Mouse (Mus musculus) heart, adult 2 months (tissue): ENCODE results near the gene Sec62. TPM values are rescaled to one million over a fixed set of nuclear protein-coding genes. Genes with fewer than 3 reads are reported as not detected.

Experiments
- DNase-seq, 2 experiments: peaks; one replicate each; pipeline ENCODE4 v3.0.0; 2021
- H3K27ac ChIP-seq: fragments of 200-600 bp; 2 replicates; pipeline ENCODE4 v1.8.1; 2022
- H3K27me3 ChIP-seq: fragments of 200-500 bp; 2 replicates; pipeline ENCODE4 v1.6.1; 2012; ENCODE audit warnings: mild to moderate bottlenecking, low read length, inconsistent platforms, mixed read lengths; ENCODE audit not compliant: control insufficient read depth, insufficient read depth
- H3K36me3 ChIP-seq: fragments of 200-500 bp; 2 replicates; pipeline ENCODE4 v1.6.1; 2012; ENCODE audit warnings: low read length, inconsistent platforms; ENCODE audit not compliant: control insufficient read depth, insufficient read depth
- H3K4me1 ChIP-seq: fragments of 200-500 bp; 2 replicates; pipeline ENCODE4 v1.6.1; 2011; ENCODE audit warnings: low read length; ENCODE audit not compliant: control insufficient read depth, insufficient read depth
- H3K4me3 ChIP-seq: fragments of 200-600 bp; 2 replicates; pipeline ENCODE4 v1.8.1; 2022
- H3K79me2 ChIP-seq: fragments of 200-500 bp; replicated peaks from 2 replicates; pipeline ENCODE4 v1.6.1; 2012; ENCODE audit warnings: mild to moderate bottlenecking, inconsistent platforms, low read length, moderate library complexity, mixed read lengths; ENCODE audit not compliant: control insufficient read depth, insufficient read depth
- H3K9ac ChIP-seq: fragments of 200-500 bp; 2 replicates; pipeline ENCODE4 v1.6.1; 2012; ENCODE audit warnings: low read depth, mild to moderate bottlenecking, control low read depth, inconsistent platforms, low read length, mixed read lengths
- CTCF ChIP-seq: fragments of 200-600 bp; IDR thresholded peaks from 2 replicates; pipeline ENCODE4 v1.8.1; 2022; ENCODE audit warnings: antibody characterized with exemption, mild to moderate bottlenecking, moderate library complexity
- EP300 ChIP-seq: fragments of 200-500 bp; IDR thresholded peaks from 2 replicates; pipeline ENCODE4 v1.6.1; 2011; ENCODE audit warnings: low read depth, low read length, control low read depth; ENCODE audit not compliant: insufficient read depth
- POLR2A ChIP-seq: fragments of 200-500 bp; IDR thresholded peaks from 2 replicates; pipeline ENCODE4 v1.6.1; 2011; ENCODE audit warnings: mild to moderate bottlenecking, low read depth, low read length, control low read depth; ENCODE audit not compliant: insufficient read depth
- WGBS: fragments of 180-500 bp; shearing (Covaris S2); methylation state at CpG from one replicate; pipeline ENCODE4 v1.1.7; 2018; 5-methylcytosine and 5-hydroxymethylcytosine counted together
- intact Hi-C: fragments of 180-260 bp; cut with DNase I; formaldehyde crosslinking; loops from one replicate; pipeline ENCODE4 v1.15.1; 2025
- polyA plus RNA-seq: library from polyadenylated mRNA; depleted of rRNA; stranded (reverse); fragments of >200 nt; gene quantifications from 2 replicates; pipeline ENCODE4 v1.2.3, GENCODE M21; 2012; rRNA removed
- total RNA-seq, 2 experiments: library from RNA; stranded (reverse); gene quantifications; 2 replicates each; pipeline ENCODE4 v1.2.3; 2021

Gene Sec62
- total and polyA plus RNA-seq, 3 experiments = 12.9 to 41.5 (median 36.6) TPM

DNA sequence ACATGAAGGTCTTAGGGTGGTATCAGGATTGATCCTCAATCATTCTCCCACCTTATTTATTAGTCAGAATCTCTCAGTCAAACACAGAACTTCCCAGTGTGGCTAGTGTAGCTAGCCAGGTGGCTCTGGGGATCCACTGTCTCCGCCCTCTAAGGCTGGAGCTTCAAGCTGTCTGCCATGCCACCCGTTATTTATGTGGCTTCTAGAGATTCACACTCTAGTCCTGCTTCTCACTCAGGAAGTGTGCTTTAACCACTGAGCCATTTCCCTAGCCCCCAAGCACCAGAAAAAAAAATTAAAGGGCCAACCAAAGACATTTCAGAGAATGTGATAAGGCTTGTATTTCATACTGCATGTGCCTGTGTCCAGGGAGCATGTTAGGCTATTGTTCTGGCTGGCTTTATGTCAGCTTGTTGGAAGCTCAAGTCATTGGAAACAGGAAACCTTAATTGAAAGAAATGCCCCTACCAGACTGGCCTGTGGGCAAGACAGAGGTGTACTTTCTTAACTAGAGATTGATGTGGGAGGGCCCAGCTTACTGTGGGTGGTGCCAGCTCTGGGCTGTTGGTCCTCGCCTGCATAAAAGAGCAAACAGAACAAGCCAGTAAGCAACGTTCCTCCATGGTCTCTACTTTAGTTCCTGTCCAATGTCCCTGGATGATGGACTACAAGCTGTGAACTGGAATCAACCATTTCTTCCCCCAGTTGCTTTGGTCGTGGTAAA lies 71.2 kb downstream of the Sec62 start:
- Histone ChIP-seq H3K36me3 (no peaks in the 10 kb centered on the region; the same call in 1 of the 2 replicates), H3K79me2 (no peaks in the 10 kb centered on the region), H3K27ac (peak overlapping the region; percentile 23), H3K27me3 (no peaks in the 10 kb centered on the region), H3K4me3 (no peak overlapping the region), H3K9ac (no peak overlapping the region), H3K4me1 (peaks cover 2% of the 10 kb centered on the region)
- intact Hi-C loops = no loop called here
- 63% methylated on average over 5 of the region's 5 CpGs for WGBS
- no peak for TF ChIP-seq POLR2A
- TF ChIP-seq EP300 = no peak
- TF ChIP-seq CTCF = no peak
- DNase-seq = no peak

DNA sequence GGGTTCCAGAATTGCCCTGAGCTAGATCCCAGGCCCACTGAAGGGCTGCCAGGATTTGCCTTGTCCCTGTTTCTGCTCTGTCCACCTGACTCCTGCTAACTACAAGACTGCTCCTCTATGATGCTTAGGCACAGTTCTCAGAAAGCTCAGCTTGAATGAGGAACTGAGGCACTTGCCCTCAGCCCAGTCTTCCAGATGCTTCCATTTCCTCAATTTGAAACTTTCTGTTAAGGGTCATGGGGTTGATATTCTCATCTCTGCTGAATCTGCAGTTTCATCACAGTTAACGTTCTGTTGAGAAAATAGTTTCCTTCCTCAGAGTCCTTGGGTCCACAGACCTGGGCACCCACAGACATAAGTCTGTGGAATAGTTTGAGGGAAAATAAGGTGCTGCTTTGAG lies 72.0 kb downstream of the Sec62 start:
- peak in 1 of 2 experiments; percentile 23 for DNase-seq
- WGBS = 46% methylated on average over 1 of the region's 1 CpGs
- H3K36me3 ChIP-seq = no peaks in the 10 kb centered on the region; the same call in 1 of the 2 replicates
- no peaks in the 10 kb centered on the region for H3K79me2 ChIP-seq
- TF ChIP-seq POLR2A (no peak), CTCF (no peak), EP300 (no peak)
- intact Hi-C loops = no loop called here
- H3K4me1 ChIP-seq = peaks cover 2% of the 10 kb centered on the region
- no peak overlapping the region for H3K9ac ChIP-seq
- no peaks in the 10 kb centered on the region for H3K27me3 ChIP-seq
- H3K4me3 ChIP-seq = no peak overlapping the region
- peak overlapping the region; percentile 23 for H3K27ac ChIP-seq

DNA sequence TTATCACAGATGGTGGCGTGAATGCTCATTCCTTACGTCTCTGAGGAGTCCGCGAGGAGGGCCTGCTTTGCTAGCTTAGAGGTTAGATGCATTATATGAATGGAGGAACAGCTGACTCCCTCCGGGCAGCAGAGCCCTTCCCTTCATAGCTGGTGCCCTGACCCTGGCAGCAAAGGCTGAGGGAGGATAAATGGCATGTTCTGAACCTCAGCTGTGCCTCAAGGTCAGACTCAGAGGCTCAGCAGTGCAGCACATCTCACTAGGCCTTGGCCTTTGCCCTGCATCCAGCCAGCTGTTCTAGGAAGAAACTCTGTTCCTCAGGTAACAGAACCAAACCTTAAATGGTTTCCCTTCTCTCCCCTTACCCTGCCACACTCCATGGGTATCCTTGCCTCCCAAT lies 75.5 kb downstream of the Sec62 start:
- WGBS = 79% methylated on average over 5 of the region's 5 CpGs
- intact Hi-C loops = no loop called here

DNA sequence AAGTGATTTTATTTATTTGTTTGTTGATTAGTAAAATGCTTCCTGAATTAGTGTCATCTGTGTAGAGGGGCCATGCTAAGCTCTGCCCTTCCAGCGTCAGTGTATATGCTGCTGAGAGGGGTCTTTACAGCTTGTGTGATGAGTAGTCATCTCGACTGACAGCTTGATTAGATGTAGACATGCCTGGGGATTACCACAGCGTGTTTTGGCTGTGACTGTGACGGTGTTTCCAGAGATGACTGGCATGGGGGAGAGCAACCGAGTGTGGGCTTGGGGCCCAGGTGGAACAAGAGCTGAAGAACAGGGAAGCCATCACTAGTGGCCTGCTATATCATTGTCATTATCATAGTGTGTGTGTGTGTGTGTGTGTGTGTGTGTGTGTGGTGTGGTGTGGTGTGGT lies 76.0 kb downstream of the Sec62 start:
- H3K27me3 ChIP-seq = no peaks in the 10 kb centered on the region
- intact Hi-C loops = no loop called here
- H3K9ac ChIP-seq = no peak overlapping the region
- H3K36me3 ChIP-seq = peaks cover 2% of the 10 kb centered on the region; the same call in 1 of the 2 replicates
- no peaks in the 10 kb centered on the region for H3K79me2 ChIP-seq
- 77% methylated on average over 5 of the region's 5 CpGs for WGBS
- TF ChIP-seq POLR2A (no peak), CTCF (no peak), EP300 (no peak)
- no peak overlapping the region for H3K27ac ChIP-seq
- DNase-seq = no peak
- no peak overlapping the region for H3K4me3 ChIP-seq
- H3K4me1 ChIP-seq = peaks cover 4% of the 10 kb centered on the region

More for the DNA sequence above, 75.5 kb downstream of the Sec62 start:
- H3K27ac ChIP-seq = no peak overlapping the region
- DNase-seq = no peak
- no peak overlapping the region for H3K9ac ChIP-seq
- peaks cover 4% of the 10 kb centered on the region for H3K4me1 ChIP-seq
- no peaks in the 10 kb centered on the region for H3K27me3 ChIP-seq
- TF ChIP-seq EP300 = no peak
- no peak for TF ChIP-seq CTCF
- H3K36me3 ChIP-seq = peaks cover 2% of the 10 kb centered on the region; the same call in 1 of the 2 replicates
- H3K4me3 ChIP-seq = no peak overlapping the region
- H3K79me2 ChIP-seq = no peaks in the 10 kb centered on the region

DNA sequence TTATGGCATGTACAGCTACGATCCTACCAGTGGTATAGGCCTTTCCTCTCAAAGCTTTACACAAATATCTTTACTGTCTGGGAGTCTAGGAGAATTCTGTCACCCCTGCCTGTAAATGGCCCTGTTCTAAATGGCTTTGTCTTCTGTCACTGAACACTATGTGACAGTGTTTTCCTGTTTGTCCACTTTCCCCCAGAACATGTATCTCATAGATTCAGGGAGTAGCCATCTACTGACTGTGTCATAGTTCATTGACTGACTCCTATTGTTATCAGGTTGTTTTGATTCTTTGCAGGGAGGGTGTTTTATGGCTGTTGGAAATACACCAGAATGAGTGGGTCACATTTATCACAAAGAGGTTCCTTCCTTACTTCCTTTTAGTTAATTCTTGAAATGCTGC lies 77.3 kb downstream of the Sec62 start:
- no peaks in the 10 kb centered on the region for H3K27me3 ChIP-seq
- no peak overlapping the region for H3K9ac ChIP-seq
- H3K27ac ChIP-seq = peak overlapping the region; percentile 18
- H3K36me3 ChIP-seq = peaks cover 2% of the 10 kb centered on the region; the same call in 1 of the 2 replicates
- no peaks in the 10 kb centered on the region for H3K79me2 ChIP-seq
- WGBS = 71% methylated on average over 1 of the region's 1 CpGs
- intact Hi-C loops = no loop called here
- no peak overlapping the region for H3K4me3 ChIP-seq
- TF ChIP-seq POLR2A = 0 out of 2 replicates have a peak, but pooled peaks have one; percentile 19
- no peak for TF ChIP-seq CTCF
- no peak for TF ChIP-seq EP300
- H3K4me1 ChIP-seq = peaks cover 3% of the 10 kb centered on the region
- no peak for DNase-seq

Other genes starting within 250 kb of the Sec62 start
- 10 to 100 TPM; 12.5 to 18.6 TPM for gene Mecom, start 244.9 kb upstream of the Sec62 start, total RNA-seq
- gene Mecom, start 244.9 kb upstream of the Sec62 start, polyA plus RNA-seq = 5.2 and 11.9 TPM in 2 replicates
- not detected for gene Actrt3, start 192.9 kb upstream of the Sec62 start, total RNA-seq
- not detected in 2 replicates for gene Actrt3, start 192.9 kb upstream of the Sec62 start, polyA plus RNA-seq
- 10 to 100 TPM; 13.2 to 13.4 TPM for gene Mynn, start 190.8 kb upstream of the Sec62 start, total RNA-seq
- 7.3 and 10.0 TPM in 2 replicates for gene Mynn, start 190.8 kb upstream of the Sec62 start, polyA plus RNA-seq
- not detected for gene Lrriq4, start 148.4 kb upstream of the Sec62 start, total RNA-seq
- gene Lrriq4, start 148.4 kb upstream of the Sec62 start, polyA plus RNA-seq = not detected in 2 replicates
- gene Lrrc34, start 145.0 kb upstream of the Sec62 start, total RNA-seq = not detected
- 0.06 TPM in 1 of 2 replicates, not detected in the other for gene Lrrc34, start 145.0 kb upstream of the Sec62 start, polyA plus RNA-seq
- under 1 TPM; 0.11 to 0.18 TPM for gene Lrrc31, start 93.0 kb upstream of the Sec62 start, total RNA-seq
- 0.23 TPM in 2 replicates for gene Lrrc31, start 93.0 kb upstream of the Sec62 start, polyA plus RNA-seq
- gene Samd7, start 46.6 kb upstream of the Sec62 start, total RNA-seq = not detected
- not detected in 2 replicates for gene Samd7, start 46.6 kb upstream of the Sec62 start, polyA plus RNA-seq
- 1 to 10 TPM; 1.4 to 2.8 TPM for gene Gpr160, start 63.1 kb downstream of the Sec62 start, total RNA-seq
- gene Gpr160, start 63.1 kb downstream of the Sec62 start, polyA plus RNA-seq = 1.9 and 4.0 TPM in 2 replicates
- 10 to 100 TPM; 14.8 to 17.0 TPM for gene Phc3, start 176.5 kb downstream of the Sec62 start, total RNA-seq
- gene Phc3, start 176.5 kb downstream of the Sec62 start, polyA plus RNA-seq = 13.4 and 20.6 TPM in 2 replicates
- 10 to 100 TPM in 1 of 2 experiments, 1 to 10 TPM in 1; 7.9 to 13.7 TPM for gene Prkci, start 202.9 kb downstream of the Sec62 start, total RNA-seq
- gene Prkci, start 202.9 kb downstream of the Sec62 start, polyA plus RNA-seq = 6.4 and 13.1 TPM in 2 replicates